Mouse (Mus musculus): ENCODE data around the gene Frzb.
A peak's percentile ranks its signal among the peaks of the same experiment; 100 is the strongest.
"Not testable (repeated sequence)": the region's sequence is repeated elsewhere in the genome, so short reads cannot be mapped to it uniquely, and the experiment has no call there.

Frzb gene

GRCm38 (mm10) chr2:80447291-80447791, at the start of gene Frzb:
Gene Frzb, minus strand, starts transcription at chr2:80447625.
- no peak for DNase-seq

- DNase-seq, result not testable (repeated sequence)
Measured at GRCm38 (mm10) chr2:80495304-80495703, 47.9 kb upstream of the Frzb start.

- DNase-seq, result no peak
Measured at GRCm38 (mm10) chr2:80486851-80487250, 39.4 kb upstream of the Frzb start.

GRCm38 (mm10) chr2:80484951-80485350, 37.5 kb upstream of the Frzb start:
- DNase-seq, result no peak

- DNase-seq, result no peak
Measured at GRCm38 (mm10) chr2:80475831-80476230, 28.4 kb upstream of the Frzb start.

GRCm38 (mm10) chr2:80474247-80474796, 26.9 kb upstream of the Frzb start:
- no peak for DNase-seq

GRCm38 (mm10) chr2:80465991-80466821, 18.8 kb upstream of the Frzb start:
- no peak for DNase-seq

GRCm38 (mm10) chr2:80461827-80462226, 14.4 kb upstream of the Frzb start:
- DNase-seq, result no peak

- DNase-seq, result peak; percentile 35
Measured at GRCm38 (mm10) chr2:80448231-80448630, 806 bp upstream of the Frzb start.

- DNase-seq, result peak; percentile 17
Measured at GRCm38 (mm10) chr2:80446308-80447151, 895 bp downstream of the Frzb start.

- no peak for DNase-seq
Measured at GRCm38 (mm10) chr2:80445926-80446307, 1.5 kb downstream of the Frzb start.

- DNase-seq, result no peak
Measured at GRCm38 (mm10) chr2:80445491-80445890, 1.9 kb downstream of the Frzb start.

GRCm38 (mm10) chr2:80444418-80445365, 2.7 kb downstream of the Frzb start:
- no peak for DNase-seq

- DNase-seq, result no peak
Measured at GRCm38 (mm10) chr2:80443962-80444361, 3.5 kb downstream of the Frzb start.

GRCm38 (mm10) chr2:80441386-80441785, 6.0 kb downstream of the Frzb start:
- no peak for DNase-seq

- DNase-seq, result no peak
Measured at GRCm38 (mm10) chr2:80438854-80439253, 8.6 kb downstream of the Frzb start.

- DNase-seq, result no peak
Measured at GRCm38 (mm10) chr2:80437401-80437800, 10.0 kb downstream of the Frzb start.

- no peak for DNase-seq
Measured at GRCm38 (mm10) chr2:80434783-80435572, 12.4 kb downstream of the Frzb start.

GRCm38 (mm10) chr2:80433254-80433876, 14.1 kb downstream of the Frzb start:
- DNase-seq, result no peak

GRCm38 (mm10) chr2:80430357-80431053, 16.9 kb downstream of the Frzb start:
- no peak for DNase-seq

Measured in layer of hippocampus, adult 9-11 months (tissue).